ENCODE assay signal across 9 mouse cellular contexts in the genomic region with DNA sequence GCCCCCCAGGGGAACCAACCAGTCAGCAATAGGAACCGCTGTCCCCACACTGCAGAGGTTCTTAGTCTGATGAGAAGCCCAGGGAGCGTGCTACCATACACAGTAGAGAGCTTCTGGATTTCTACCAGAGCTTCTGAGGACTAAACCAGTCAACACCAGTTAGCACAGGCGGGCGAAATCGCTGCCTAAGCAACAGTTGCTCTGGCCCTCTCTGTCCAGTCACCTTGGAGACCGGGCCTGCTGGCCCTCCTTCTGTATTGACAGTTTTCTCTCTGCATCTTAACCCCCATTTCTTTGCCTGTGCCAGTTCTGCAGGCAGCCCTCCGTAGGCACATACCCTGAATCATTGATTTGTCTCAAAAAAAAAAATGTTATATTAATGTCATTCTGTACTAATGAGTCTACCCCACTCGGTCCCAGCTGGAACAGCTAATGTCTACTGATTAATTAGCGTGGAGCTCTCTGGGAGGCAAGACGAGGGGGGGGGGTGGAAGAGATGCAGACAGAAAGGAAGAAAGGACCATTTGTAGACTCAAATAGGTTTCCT. TPM values are rescaled to one million over a fixed set of nuclear protein-coding genes. Genes with fewer than 3 reads are reported as not detected.
DNase-seq lines count a peak whose midpoint lies in the region; ATAC-seq lines count a peak whose summit lies in the region.
"Had no signal": no experiment of that assay in that cellular context is flagged by ENCODE, and none has a peak within 500 bp of the region (broad histone marks: within the 10 kb centered on the region; RNA-seq: fewer than 3 reads in every experiment).

No protein-coding gene starts in this region.

- peak overlapping the region; percentile 31; the same call in 1 of the 2 replicates for H3K27ac ChIP-seq in hindbrain, embryonic 10.5 days
- peak overlapping the region; percentile 52 for H3K27ac ChIP-seq in neural tube, embryonic 13.5 days (replicated peaks)

- peaks cover 15% of the 10 kb centered on the region; the same call in 1 of the 2 replicates for H3K4me1 ChIP-seq in hindbrain, embryonic 10.5 days (replicated peaks)
- H3K4me1 ChIP-seq in neural tube, embryonic 13.5 days (replicated peaks): peaks cover 18% of the 10 kb centered on the region

- H3K4me3 ChIP-seq in hindbrain, embryonic 10.5 days: no peak overlapping the region
- no peak overlapping the region for H3K4me3 ChIP-seq in neural tube, embryonic 13.5 days

- peak; percentile 51 for DNase-seq in left cerebral cortex, postnatal 4 days
- no peak for DNase-seq in left cerebral cortex, adult 9 months (ENCODE audit: low spot score in 2 of 2)
- peak; percentile 9 for DNase-seq in hindbrain, embryonic 10.5 days (ENCODE audit: low spot score)
- peak; percentile 55 to 67 for DNase-seq in kidney, postnatal 36 days
- no peak for DNase-seq in adrenal gland, adult (ENCODE audit: inconsistent age in 2 of 2, low spot score in 1 of 2)
- no peak for DNase-seq in lung, postnatal 4 days
- DNase-seq: cerebellum, adult 11-12 months had no signal

- ATAC-seq in neural tube, embryonic 13.5 days (ENCODE audit: low read depth): peak; percentile 59; the same call in 1 of the 2 replicates
- ATAC-seq in CD4-positive, CD25-positive, alpha-beta regulatory T cell, adult 4 months: no peak

- H3K9ac ChIP-seq in neural tube, embryonic 13.5 days: no peak overlapping the region

- H3K36me3 ChIP-seq in hindbrain, embryonic 10.5 days: no peaks in the 10 kb centered on the region
- no peaks in the 10 kb centered on the region for H3K36me3 ChIP-seq in neural tube, embryonic 13.5 days

- WGBS in hindbrain, embryonic 10.5 days: 73% methylated on average over 10 of the region's 10 CpGs
- WGBS in neural tube, embryonic 13.5 days: 52% methylated on average over 10 of the region's 10 CpGs

- no peaks in the 10 kb centered on the region for H3K27me3 ChIP-seq in hindbrain, embryonic 10.5 days (ENCODE audit: insufficient read depth, poor library complexity, severe bottlenecking)
- H3K27me3 ChIP-seq in neural tube, embryonic 13.5 days: no peaks in the 10 kb centered on the region

- H3K9me3 ChIP-seq in hindbrain, embryonic 10.5 days: peaks cover 6% of the 10 kb centered on the region
- no peaks in the 10 kb centered on the region for H3K9me3 ChIP-seq in neural tube, embryonic 13.5 days

- no peak overlapping the region for H3K4me2 ChIP-seq in neural tube, embryonic 13.5 days

- intact Hi-C loops in left cerebral cortex, postnatal 4 days (cut with DNase I): no loop called here

RNA-seq across cellular contexts. Expression of gene Cplx2, which starts 47.7 kb away (rescaled TPM):
- total RNA-seq in left cerebral cortex, postnatal 4 days (2021): 100 to 1,000 TPM; 451 to 461 TPM
- polyA plus RNA-seq in hindbrain, embryonic 10.5 days (2016; fragmentation: Nextera tagmentation; extraction: Ambion mirVana): 6.7 and 10.2 TPM in 2 replicates
- polyA plus RNA-seq in neural tube, embryonic 13.5 days (2015; fragmentation: Nextera tagmentation; extraction: Ambion mirVana): 13.8 and 14.7 TPM in 2 replicates
- not detected for polyA plus RNA-seq in CD4-positive, CD25-positive, alpha-beta regulatory T cell, adult 4 months (2017; shearing (Covaris generic))

RNA-seq across cellular contexts. Expression of gene Thoc3, which starts 49.8 kb away (rescaled TPM):
- total RNA-seq in left cerebral cortex, postnatal 4 days (2021): 10 to 100 TPM; 43.8 to 45.4 TPM
- 165 and 185 TPM in 2 replicates for polyA plus RNA-seq in hindbrain, embryonic 10.5 days (2016; fragmentation: Nextera tagmentation; extraction: Ambion mirVana)
- 89.6 and 94.1 TPM in 2 replicates for polyA plus RNA-seq in neural tube, embryonic 13.5 days (2015; fragmentation: Nextera tagmentation; extraction: Ambion mirVana)
- 10 to 100 TPM; 23.8 to 34.9 TPM for polyA plus RNA-seq in CD4-positive, CD25-positive, alpha-beta regulatory T cell, adult 4 months (2017; shearing (Covaris generic))

Comparison
In these comparisons a context has a peak if more than half of its experiments do, and no peak if none do; other contexts are left out.
1. DNase-seq: peak in left cerebral cortex, postnatal 4 days (single experiment), hindbrain, embryonic 10.5 days (single experiment) and kidney, postnatal 36 days (2 of 2); none in left cerebral cortex, adult 9 months (0 of 2), adrenal gland, adult (0 of 2) and lung, postnatal 4 days (0 of 2).